Mouse (Mus musculus) midbrain, embryonic 15.5 days (tissue): ENCODE measurements around the gene Abcc10. TPM values are rescaled to one million over a fixed set of nuclear protein-coding genes. Genes with fewer than 3 reads are reported as not detected.

Experiments
- ATAC-seq: fragments of 200-750 bp; cut with Nextera tagmentation; replicated peaks from 2 replicates; pipeline ENCODE4 v1.8.0; 2017; ENCODE audit warnings: moderate TSS enrichment
- H3K27ac ChIP-seq: fragments of 300-500 bp; sonication (generic); 2 replicates; pipeline ENCODE4 v1.5.1; 2015; ENCODE audit warnings: mild to moderate bottlenecking, inconsistent platforms
- H3K27me3 ChIP-seq: fragments of 300-500 bp; sonication (generic); replicated peaks from 2 replicates; pipeline ENCODE4 v1.6.1; 2015; ENCODE audit warnings: inconsistent platforms
- H3K36me3 ChIP-seq: fragments of 300-500 bp; sonication (generic); replicated peaks from 2 replicates; pipeline ENCODE4 v1.6.1; 2015; ENCODE audit warnings: inconsistent platforms
- H3K4me1 ChIP-seq: fragments of 300-500 bp; sonication (generic); 2 replicates; pipeline ENCODE4 v1.6.1; 2015; ENCODE audit warnings: inconsistent platforms
- H3K4me2 ChIP-seq: fragments of 300-500 bp; sonication (generic); 2 replicates; pipeline ENCODE4 v1.6.1; 2015; ENCODE audit warnings: inconsistent platforms, mild to moderate bottlenecking, moderate library complexity
- H3K4me3 ChIP-seq: fragments of 300-500 bp; sonication (generic); 2 replicates; pipeline ENCODE4 v1.5.1; 2015; ENCODE audit warnings: mild to moderate bottlenecking, inconsistent platforms
- H3K9ac ChIP-seq: fragments of 300-500 bp; sonication (generic); 2 replicates; pipeline ENCODE4 v1.6.1; 2015; ENCODE audit warnings: mild to moderate bottlenecking, inconsistent platforms
- H3K9me3 ChIP-seq: fragments of 300-500 bp; sonication (generic); 2 replicates; pipeline ENCODE4 v1.6.1; 2016; ENCODE audit warnings: inconsistent platforms
- WGBS: fragments of 180-500 bp; shearing (Covaris S2); methylation state at CpG from one replicate; pipeline ENCODE4 v1.1.7; 2015; ENCODE audit warnings: mixed read lengths; 5-methylcytosine and 5-hydroxymethylcytosine counted together
- polyA plus RNA-seq: library from polyadenylated mRNA; unstranded; fragments of >200 nt; fragmentation: Nextera tagmentation; extraction: Ambion mirVana; gene quantifications from 2 replicates; pipeline ENCODE4 v1.2.1, GENCODE M21; 2015

Gene Abcc10
- polyA plus RNA-seq, 1 experiment from 2014 or later = 10.7 TPM

DNA sequence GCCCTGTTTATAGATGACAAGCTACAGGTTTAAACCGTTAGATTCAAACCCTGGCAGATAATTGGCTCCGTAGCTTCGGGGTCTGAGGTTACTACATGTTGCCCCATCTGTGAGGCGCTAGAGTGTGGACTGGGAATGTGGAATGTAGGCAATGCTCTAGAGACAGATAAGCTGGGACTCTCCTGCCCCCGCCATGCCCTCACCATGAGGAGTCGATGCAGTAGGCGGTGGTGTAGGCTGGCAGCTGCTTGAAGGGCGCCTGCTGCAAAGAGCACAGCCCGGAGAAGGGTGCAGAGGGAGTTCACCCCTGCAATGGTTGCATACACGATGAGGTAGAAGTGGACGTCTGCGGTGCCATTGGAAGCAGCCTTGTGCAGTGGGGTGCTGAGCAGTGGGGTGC lies 18.3 kb downstream of the Abcc10 start:
- Histone ChIP-seq H3K27me3 (no peaks in the 10 kb centered on the region), H3K4me2 (no peak overlapping the region), H3K36me3 (no peaks in the 10 kb centered on the region), H3K4me1 (no peaks in the 10 kb centered on the region), H3K9ac (no peak overlapping the region), H3K4me3 (no peak overlapping the region), H3K9me3 (no peaks in the 10 kb centered on the region), H3K27ac (no peak overlapping the region)
- ATAC-seq = no peak
- WGBS = 85% methylated on average over 12 of the region's 12 CpGs

DNA sequence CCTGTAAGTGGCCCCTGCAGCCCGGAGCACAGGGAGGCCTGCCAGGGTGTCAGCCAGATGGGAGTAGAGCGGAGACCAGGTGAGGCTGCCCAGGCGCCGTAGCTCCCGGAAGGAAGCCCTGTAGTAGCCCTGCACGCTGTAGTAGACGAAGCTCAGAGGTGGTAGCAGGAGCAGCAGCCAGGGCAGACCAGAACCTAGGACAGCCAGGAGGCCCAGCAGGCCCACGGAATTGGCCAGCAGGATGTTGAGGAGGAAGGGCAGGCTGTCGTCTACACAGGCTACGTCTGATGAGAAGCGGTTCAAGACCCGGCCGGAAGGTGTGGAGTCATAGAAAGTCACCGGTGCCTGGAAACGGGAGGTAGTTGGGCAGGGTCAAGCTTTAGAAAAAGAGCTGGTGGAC lies 21.2 kb downstream of the Abcc10 start:
- no peak for ATAC-seq
- no peaks in the 10 kb centered on the region for H3K9me3 ChIP-seq
- WGBS = 93% methylated on average over 15 of the region's 15 CpGs
- no peaks in the 10 kb centered on the region for H3K27me3 ChIP-seq
- no peaks in the 10 kb centered on the region for H3K4me1 ChIP-seq
- H3K4me3 ChIP-seq = no peak overlapping the region
- H3K4me2 ChIP-seq = no peak overlapping the region
- no peak overlapping the region for H3K9ac ChIP-seq
- H3K36me3 ChIP-seq = peaks cover 10% of the 10 kb centered on the region; the same call in 1 of the 2 replicates
- no peak overlapping the region for H3K27ac ChIP-seq

DNA sequence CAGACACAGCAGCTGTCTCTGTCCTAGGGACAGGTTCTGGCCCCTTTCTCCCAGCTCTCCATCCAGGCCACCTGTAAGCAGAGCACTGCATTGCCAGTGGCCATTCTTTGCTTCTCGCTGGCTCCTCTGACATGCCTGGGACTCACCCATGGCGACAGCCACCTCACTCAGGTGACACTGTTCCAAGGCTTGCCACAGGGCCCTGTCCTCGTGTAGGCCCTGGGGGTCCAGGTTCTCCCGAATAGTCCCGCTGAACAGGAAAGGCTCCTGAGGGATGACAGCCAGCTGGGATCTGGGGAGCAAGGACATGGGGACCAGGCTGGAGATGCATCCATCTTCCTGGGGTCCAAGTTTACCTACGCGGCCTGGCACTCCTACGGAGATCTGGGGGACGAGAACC lies 24.0 kb downstream of the Abcc10 start:
- no peak overlapping the region for H3K4me3 ChIP-seq
- H3K4me2 ChIP-seq = no peak overlapping the region
- H3K9me3 ChIP-seq = no peaks in the 10 kb centered on the region
- peaks cover 10% of the 10 kb centered on the region; the same call in 1 of the 2 replicates for H3K36me3 ChIP-seq
- 86% methylated on average over 9 of the region's 9 CpGs for WGBS
- H3K9ac ChIP-seq = no peak overlapping the region
- H3K27me3 ChIP-seq = peaks cover 7% of the 10 kb centered on the region
- peaks cover 4% of the 10 kb centered on the region for H3K4me1 ChIP-seq
- ATAC-seq = no peak
- H3K27ac ChIP-seq = no peak overlapping the region

DNA sequence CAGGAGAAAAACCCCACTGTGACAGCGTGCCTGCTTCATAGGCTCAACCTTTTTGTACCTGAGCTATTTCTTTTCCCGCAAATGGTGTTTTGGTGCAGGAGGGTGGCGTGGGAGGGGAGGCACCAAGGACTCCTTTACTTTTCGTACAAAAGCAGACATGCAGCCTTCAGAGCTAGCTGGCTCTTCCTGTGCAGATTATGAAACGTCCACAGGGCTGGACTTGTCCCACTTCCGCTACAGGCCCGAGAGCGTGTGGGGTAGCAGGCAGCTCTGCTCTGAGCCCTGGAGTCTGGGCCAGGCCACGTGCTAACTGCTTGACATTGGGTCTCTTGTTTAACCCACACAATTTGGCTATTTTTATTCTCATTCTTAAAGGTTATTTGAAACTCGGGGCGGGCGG lies 26.3 kb downstream of the Abcc10 start:
- 82% methylated on average over 12 of the region's 12 CpGs for WGBS
- Histone ChIP-seq H3K4me3 (no peak overlapping the region), H3K9me3 (no peaks in the 10 kb centered on the region), H3K27ac (no peak overlapping the region), H3K9ac (no peak overlapping the region), H3K4me2 (no peak overlapping the region), H3K4me1 (peaks cover 20% of the 10 kb centered on the region), H3K27me3 (peaks cover 7% of the 10 kb centered on the region), H3K36me3 (peaks cover 10% of the 10 kb centered on the region; the same call in 1 of the 2 replicates)
- ATAC-seq = no peak

DNA sequence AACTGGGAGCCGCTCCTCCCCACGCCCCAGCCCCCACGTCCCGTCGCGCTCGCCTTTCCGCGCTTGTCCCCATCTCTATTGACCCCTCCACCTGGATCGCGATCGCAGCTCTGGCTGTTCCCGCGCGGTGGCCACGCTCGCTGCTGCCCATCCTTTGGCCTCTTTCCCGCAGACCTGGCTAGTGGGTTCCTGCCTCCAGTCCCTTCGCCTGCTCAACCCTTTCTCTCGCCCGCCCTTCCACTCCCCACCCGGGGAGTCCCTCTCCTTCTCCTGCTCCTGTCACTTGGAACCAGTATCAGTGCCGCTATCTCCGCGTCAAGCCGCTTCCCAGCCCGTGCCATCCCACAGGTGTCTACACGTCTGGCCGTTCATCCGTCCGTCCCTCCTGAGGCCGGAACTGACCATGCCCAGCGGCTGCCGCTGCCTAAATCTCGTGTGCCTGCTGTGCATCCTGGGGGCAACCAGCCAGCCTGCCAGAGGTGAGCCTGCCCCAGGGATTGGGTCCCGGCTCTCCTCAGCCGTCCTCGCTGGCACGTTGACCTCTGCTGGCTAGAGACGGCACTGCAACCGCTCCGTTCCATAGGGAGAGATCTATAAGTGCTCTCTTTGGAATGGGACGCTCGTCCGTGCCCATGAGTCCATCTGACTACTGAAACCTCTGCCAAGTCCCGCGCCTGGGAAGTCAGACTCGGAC lies 29.8 kb downstream of the Abcc10 start:
- H3K4me1 ChIP-seq = peaks cover 24% of the 10 kb centered on the region
- peak overlapping the region; percentile 69 for H3K4me2 ChIP-seq
- H3K4me3 ChIP-seq = peak overlapping the region; percentile 65
- H3K36me3 ChIP-seq = peaks cover 10% of the 10 kb centered on the region; the same call in 1 of the 2 replicates
- H3K9ac ChIP-seq = peak overlapping the region; percentile 54
- under 1% methylated on average over 48 of the region's 48 CpGs for WGBS
- H3K27ac ChIP-seq = peak overlapping the region; percentile 81
- H3K27me3 ChIP-seq = peaks cover 27% of the 10 kb centered on the region
- ATAC-seq = peak; percentile 80
- H3K9me3 ChIP-seq = no peaks in the 10 kb centered on the region

DNA sequence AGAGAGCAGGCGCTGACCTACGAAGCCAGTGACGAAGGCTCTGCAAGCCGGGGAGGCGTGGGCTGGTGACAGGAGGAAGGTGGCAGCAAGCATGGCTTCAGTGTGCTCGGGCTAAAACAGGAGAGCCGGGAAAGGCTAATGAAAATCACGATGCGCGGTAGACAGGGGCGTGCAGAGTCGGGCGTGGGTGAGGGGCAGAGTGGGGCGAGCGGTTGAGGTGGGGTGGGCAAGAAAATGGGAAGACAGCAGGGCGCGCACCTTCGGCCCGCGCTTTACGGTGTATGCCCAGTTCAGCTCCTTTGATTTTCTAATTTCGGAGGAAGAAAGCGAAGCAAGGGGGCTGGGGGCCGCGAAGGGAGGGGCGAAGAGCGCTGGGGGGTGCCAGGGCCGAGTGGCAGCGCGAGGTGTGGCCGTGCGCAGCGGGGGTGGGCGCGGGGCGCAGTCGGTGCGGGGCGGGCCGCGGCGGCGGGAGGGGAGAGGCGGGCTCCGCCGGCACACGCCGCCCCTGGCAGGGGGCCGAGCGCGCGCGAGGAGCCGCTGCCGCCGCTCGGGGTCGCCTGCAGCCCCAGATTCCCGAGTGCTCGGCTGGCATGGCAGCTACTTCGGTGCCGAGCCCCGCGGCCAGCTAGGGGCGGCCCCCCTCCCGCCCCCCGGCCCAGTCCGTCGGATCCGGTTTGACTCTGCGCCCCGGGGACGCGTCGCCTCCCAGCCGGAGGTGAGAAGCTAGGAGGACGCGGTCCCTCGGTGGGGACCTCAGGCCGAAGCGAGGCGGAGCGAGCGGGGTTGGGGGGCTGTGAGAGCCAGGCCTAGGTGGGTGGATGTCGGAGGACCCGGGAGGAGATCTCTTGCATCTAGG lies 30.6 kb downstream of the Abcc10 start, which contains the start of gene Dlk2:
TSS of gene Dlk2 (plus strand) at position 58 of the 856 bp plus-strand sequence.
- H3K4me2 ChIP-seq = peak within 1 kb of the TSS; percentile 69
- H3K36me3 ChIP-seq = peaks cover 4% of the 10 kb centered on the region; the same call in 1 of the 2 replicates
- peak within 1 kb of the TSS; percentile 65 for H3K4me3 ChIP-seq
- WGBS = under 1% methylated on average over 70 of the region's 86 CpGs
- ATAC-seq = peak; percentile 75
- peak within 1 kb of the TSS; percentile 54 for H3K9ac ChIP-seq
- peaks cover 24% of the 10 kb centered on the region for H3K4me1 ChIP-seq
- no peaks in the 10 kb centered on the region for H3K9me3 ChIP-seq
- H3K27me3 ChIP-seq = peaks cover 32% of the 10 kb centered on the region
- H3K27ac ChIP-seq = peak within 1 kb of the TSS; percentile 81

DNA sequence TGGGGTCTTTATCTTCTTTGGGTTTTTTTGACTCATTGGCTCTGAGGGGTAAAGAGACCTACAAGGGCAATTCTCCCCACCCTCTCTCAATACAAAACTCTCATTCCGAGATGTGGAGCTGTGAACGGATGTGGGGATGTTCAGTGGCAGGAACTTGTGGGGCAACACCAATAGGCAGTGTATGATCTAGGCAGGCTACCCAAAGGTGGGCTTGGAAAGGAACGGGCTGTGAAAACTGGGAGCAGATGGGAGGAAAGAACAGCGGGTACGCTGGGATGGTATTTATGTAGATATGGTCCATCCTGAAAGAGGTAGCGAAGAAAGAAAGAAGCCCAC lies 31.2 kb downstream of the Abcc10 start:
- WGBS = 7% methylated on average over 6 of the region's 6 CpGs
- ATAC-seq = no peak
- peaks cover 36% of the 10 kb centered on the region for H3K27me3 ChIP-seq
- peak overlapping the region; percentile 81 for H3K27ac ChIP-seq
- H3K9ac ChIP-seq = peak overlapping the region; percentile 54
- no peaks in the 10 kb centered on the region for H3K36me3 ChIP-seq
- no peaks in the 10 kb centered on the region for H3K9me3 ChIP-seq
- H3K4me2 ChIP-seq = peak overlapping the region; percentile 69
- H3K4me3 ChIP-seq = peak overlapping the region; percentile 65
- H3K4me1 ChIP-seq = peaks cover 24% of the 10 kb centered on the region

DNA sequence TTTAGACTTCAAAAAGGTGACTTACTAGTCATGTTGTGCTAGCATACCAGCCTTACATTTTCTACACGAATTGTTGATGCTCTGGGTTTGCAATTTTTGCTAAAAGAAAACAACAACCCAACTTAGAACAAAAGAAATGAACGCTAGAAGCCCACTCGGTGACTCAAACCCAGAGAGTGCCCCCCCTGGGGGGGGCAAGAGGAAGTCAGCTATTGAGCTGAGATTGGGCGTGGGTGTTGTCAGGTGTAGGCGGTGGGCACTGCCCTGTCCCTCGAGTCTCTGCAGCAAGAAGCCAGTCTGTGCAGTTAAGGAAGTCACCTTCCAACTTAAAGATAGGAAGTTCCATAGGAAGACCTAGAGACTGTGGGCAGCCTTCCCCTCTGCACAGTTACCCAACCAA lies 31.6 kb downstream of the Abcc10 start:
- Histone ChIP-seq H3K36me3 (no peaks in the 10 kb centered on the region), H3K4me1 (peaks cover 24% of the 10 kb centered on the region), H3K9ac (peak overlapping the region; percentile 54), H3K4me2 (peak overlapping the region; percentile 69), H3K27ac (peak overlapping the region; percentile 81), H3K4me3 (peak overlapping the region; percentile 65), H3K9me3 (no peaks in the 10 kb centered on the region), H3K27me3 (peaks cover 36% of the 10 kb centered on the region)
- no peak for ATAC-seq
- 53% methylated on average over 6 of the region's 6 CpGs for WGBS

DNA sequence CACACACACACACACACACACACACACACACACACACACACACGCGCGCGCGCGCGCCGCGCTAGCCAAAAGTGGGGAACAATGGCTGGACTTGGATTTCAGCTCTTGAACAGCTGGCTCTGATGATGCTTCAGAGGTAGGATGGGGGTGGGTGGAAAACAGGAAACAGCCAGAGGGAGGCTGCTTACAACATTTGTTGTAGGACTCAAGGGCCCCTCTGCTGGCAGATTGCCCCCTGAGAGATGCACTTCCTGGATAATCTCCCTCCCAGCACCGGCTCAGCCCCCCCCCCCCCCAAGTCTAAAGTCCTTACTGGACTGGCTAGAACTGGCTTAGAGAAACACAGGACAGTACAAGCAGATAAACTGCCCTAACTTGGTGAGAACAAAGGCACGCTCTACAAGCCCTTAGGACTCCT lies 40.5 kb downstream of the Abcc10 start:
- 79% methylated on average over 11 of the region's 11 CpGs for WGBS

DNA sequence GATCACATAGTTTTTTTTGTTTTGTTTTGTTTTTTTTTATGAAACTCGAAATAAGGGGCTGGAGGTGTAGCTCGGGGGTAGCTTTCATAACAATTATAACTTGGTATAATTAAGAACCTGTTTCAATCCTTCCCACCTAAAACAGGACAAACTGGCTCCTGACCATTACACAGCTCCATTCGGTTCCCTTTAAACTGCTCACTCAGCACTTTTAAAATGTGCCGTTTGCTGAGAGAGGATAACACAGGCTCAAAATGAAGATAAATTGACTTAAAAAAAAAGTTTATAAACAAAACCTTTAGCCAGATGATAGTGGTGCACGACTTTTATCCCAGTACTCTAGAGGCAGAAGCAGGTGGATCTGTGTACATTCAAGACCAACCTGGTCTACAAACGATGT lies 42.7 kb downstream of the Abcc10 start:
- Histone ChIP-seq H3K27ac (no peak overlapping the region), H3K27me3 (no peaks in the 10 kb centered on the region), H3K9me3 (no peaks in the 10 kb centered on the region), H3K4me3 (no peak overlapping the region), H3K36me3 (no peaks in the 10 kb centered on the region), H3K9ac (no peak overlapping the region), H3K4me2 (no peak overlapping the region), H3K4me1 (peaks cover 20% of the 10 kb centered on the region)
- no peak for ATAC-seq
- WGBS = 71% methylated on average over 6 of the region's 6 CpGs

More for the DNA sequence above, 40.5 kb downstream of the Abcc10 start:
- H3K4me1 ChIP-seq = peaks cover 7% of the 10 kb centered on the region
- no peak overlapping the region for H3K4me2 ChIP-seq
- ATAC-seq = no peak
- no peak overlapping the region for H3K9ac ChIP-seq
- H3K36me3 ChIP-seq = no peaks in the 10 kb centered on the region
- no peak overlapping the region for H3K27ac ChIP-seq
- no peaks in the 10 kb centered on the region for H3K9me3 ChIP-seq
- 0 out of 2 replicates have a peak, but pooled peaks cover 4% of the 10 kb centered on the region for H3K27me3 ChIP-seq
- no peak overlapping the region for H3K4me3 ChIP-seq

DNA sequence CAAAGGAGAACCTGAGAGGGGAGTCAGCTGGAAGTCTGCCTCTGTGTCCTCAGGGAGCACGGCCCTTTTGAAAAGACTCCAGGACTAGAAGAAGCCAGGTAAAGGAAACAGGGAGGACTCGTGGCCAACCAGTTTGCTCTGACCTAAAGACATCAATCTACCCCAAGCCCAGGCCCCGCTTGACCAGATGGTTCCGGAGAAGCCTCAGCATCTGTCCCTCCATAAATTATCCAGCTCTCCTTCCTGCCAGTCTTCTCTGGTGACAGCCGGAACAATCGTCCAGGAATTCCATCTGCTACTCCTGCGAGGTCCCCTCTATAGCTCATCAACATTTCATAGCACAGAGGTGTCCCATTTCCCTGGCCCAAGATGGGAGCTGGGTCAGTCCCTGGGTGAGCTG lies 43.5 kb downstream of the Abcc10 start:
- H3K4me3 ChIP-seq = no peak overlapping the region
- H3K27me3 ChIP-seq = no peaks in the 10 kb centered on the region
- ATAC-seq = no peak
- H3K36me3 ChIP-seq = no peaks in the 10 kb centered on the region
- H3K9ac ChIP-seq = no peak overlapping the region
- 50% methylated on average over 7 of the region's 7 CpGs for WGBS
- H3K27ac ChIP-seq = no peak overlapping the region
- H3K4me1 ChIP-seq = peaks cover 20% of the 10 kb centered on the region
- H3K9me3 ChIP-seq = no peaks in the 10 kb centered on the region
- no peak overlapping the region for H3K4me2 ChIP-seq

DNA sequence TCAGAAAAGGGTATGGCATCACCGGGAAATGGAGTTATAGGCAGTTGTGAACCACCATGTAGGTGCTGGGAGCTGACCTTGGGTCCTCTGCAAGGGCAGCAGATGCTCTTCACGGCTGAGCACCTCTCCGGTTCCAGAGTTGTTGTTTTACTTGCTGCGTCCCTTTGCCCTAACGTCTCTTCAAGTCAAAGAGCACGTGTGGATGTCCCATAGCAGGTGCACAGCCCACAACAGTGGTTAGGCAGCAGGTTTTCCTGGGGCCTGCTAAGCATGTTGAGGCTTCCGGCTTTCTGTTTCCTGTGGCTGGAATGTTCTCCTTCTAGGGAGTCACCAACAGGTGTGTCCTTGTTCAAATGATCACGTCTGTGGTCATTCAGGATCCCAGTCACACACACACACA lies 44.2 kb downstream of the Abcc10 start:
- H3K27me3 ChIP-seq = no peaks in the 10 kb centered on the region
- H3K4me3 ChIP-seq = no peak overlapping the region
- no peak overlapping the region for H3K9ac ChIP-seq
- no peaks in the 10 kb centered on the region for H3K36me3 ChIP-seq
- no peak for ATAC-seq
- H3K4me2 ChIP-seq = no peak overlapping the region
- H3K9me3 ChIP-seq = no peaks in the 10 kb centered on the region
- no peak overlapping the region for H3K27ac ChIP-seq
- H3K4me1 ChIP-seq = peaks cover 20% of the 10 kb centered on the region
- WGBS = 90% methylated on average over 8 of the region's 8 CpGs
